Mouse (Mus musculus) MEL (cell line): ENCODE measurements at regions not wholly inside any gene's neighbourhood (a gene's known extent, or its start where the extent isn't known, plus 50 kb on each side); places are given as distances from the start of the nearest gene placed in this dataset.

ENCODE experiments used
- DNase-seq: peaks from one replicate; pipeline ENCODE4 v3.0.0; 2011; ENCODE audit warnings: low read depth, low spot score
- H3K27ac ChIP-seq: 2 replicates; pipeline ENCODE4 v1.5.1; 2012; ENCODE audit warnings: low read depth, mild to moderate bottlenecking, control low read depth, low read length, moderate library complexity; ENCODE audit not compliant: control insufficient read depth
- H3K27me3 ChIP-seq, 2 experiments: fragments of 150-350 bp in 1 of 2; sonication (generic) in 1 of 2; 2 replicates each; pipeline ENCODE4 v1.6.1; 2012; ENCODE audit warnings: low read length in 2 of 2, mild to moderate bottlenecking in 2 of 2, improper control_type of control experiment in 1 of 2, moderate library complexity in 1 of 2; ENCODE audit not compliant: insufficient read depth in 2 of 2, control insufficient read depth in 1 of 2
- H3K36me3 ChIP-seq, 2 experiments: 2 replicates each; pipeline ENCODE4 v1.6.1; 2012 to 2014; ENCODE audit warnings: low read length in 2 of 2, improper control_type of control experiment in 1 of 2, inconsistent platforms in 1 of 2, mild to moderate bottlenecking in 1 of 2; ENCODE audit not compliant: insufficient read depth in 2 of 2, control insufficient read depth in 1 of 2
- H3K4me1 ChIP-seq, 2 experiments: fragments of 150-350 bp in 1 of 2; sonication (generic) in 1 of 2; 2 replicates each; pipeline ENCODE4 v1.6.1; 2012; ENCODE audit warnings: low read length in 2 of 2, improper control_type of control experiment in 1 of 2, mild to moderate bottlenecking in 1 of 2; ENCODE audit not compliant: insufficient read depth in 2 of 2, control insufficient read depth in 1 of 2
- H3K4me3 ChIP-seq, 2 experiments: fragments of 150-350 bp in 1 of 2; sonication (generic) in 1 of 2; 2 replicates each; pipeline ENCODE4 v1.5.1; 2012; ENCODE audit warnings: low read depth in 2 of 2, low read length in 2 of 2, mild to moderate bottlenecking in 2 of 2, moderate library complexity in 2 of 2, control low read depth in 1 of 2, improper control_type of control experiment in 1 of 2; ENCODE audit not compliant: control insufficient read depth in 1 of 2, insufficient read depth in 1 of 2
- H3K79me2 ChIP-seq: 2 replicates; pipeline ENCODE4 v1.6.1; 2012; ENCODE audit warnings: mild to moderate bottlenecking, low read length, moderate library complexity; ENCODE audit not compliant: control insufficient read depth, poor library complexity, insufficient read depth
- H3K9ac ChIP-seq: 2 replicates; pipeline ENCODE4 v1.6.1; 2012; ENCODE audit warnings: low read depth, mild to moderate bottlenecking, control low read depth, low read length, moderate library complexity; ENCODE audit not compliant: control insufficient read depth, poor library complexity, severe bottlenecking
- H3K9me3 ChIP-seq: fragments of 150-350 bp; sonication (generic); replicated peaks from 2 replicates; pipeline ENCODE4 v1.6.1; 2012; ENCODE audit warnings: mild to moderate bottlenecking, low read length, improper control_type of control experiment, moderate library complexity; ENCODE audit not compliant: insufficient read depth
- BHLHE40 ChIP-seq: IDR thresholded peaks from 2 replicates; pipeline ENCODE4 v1.6.1; 2012; ENCODE audit warnings: low read depth, mild to moderate bottlenecking, inconsistent platforms, low read length, improper control_type of control experiment, borderline replicate concordance
- CHD1 ChIP-seq: IDR thresholded peaks from 2 replicates; pipeline ENCODE4 v1.6.1; 2012; ENCODE audit warnings: low read depth, mild to moderate bottlenecking, inconsistent platforms, low read length, improper control_type of control experiment
- CHD2 ChIP-seq: IDR thresholded peaks from 2 replicates; pipeline ENCODE4 v1.6.1; 2011; ENCODE audit warnings: low read length, improper control_type of control experiment
- EP300 ChIP-seq, 2 experiments: IDR thresholded peaks; 2 replicates each; pipeline ENCODE4 v1.6.1; 2011; ENCODE audit warnings: improper control_type of control experiment in 2 of 2, low read length in 2 of 2, low read depth in 1 of 2, mild to moderate bottlenecking in 1 of 2
- ETS1 ChIP-seq: IDR thresholded peaks from 2 replicates; pipeline ENCODE4 v1.6.1; 2012; ENCODE audit warnings: low read depth, mild to moderate bottlenecking, inconsistent platforms, low read length, improper control_type of control experiment, moderate library complexity
- GABPA ChIP-seq: IDR thresholded peaks from 2 replicates; pipeline ENCODE4 v1.6.1; 2012; ENCODE audit warnings: low read depth, mild to moderate bottlenecking, inconsistent platforms, low read length, improper control_type of control experiment, moderate library complexity
- HCFC1 ChIP-seq: IDR thresholded peaks from 2 replicates; pipeline ENCODE4 v1.6.1; 2012; ENCODE audit warnings: low read depth, mild to moderate bottlenecking, inconsistent platforms, low read length, improper control_type of control experiment, moderate library complexity
- KAT2A ChIP-seq: conservative IDR thresholded peaks from 2 replicates; pipeline ENCODE4 v1.6.1; 2012; ENCODE audit warnings: low read depth, low read length, improper control_type of control experiment, inconsistent platforms
- MAFK ChIP-seq: IDR thresholded peaks from 2 replicates; pipeline ENCODE4 v1.6.1; 2011; ENCODE audit warnings: low read depth, mild to moderate bottlenecking, low read length, improper control_type of control experiment, borderline replicate concordance
- MXI1 ChIP-seq: IDR thresholded peaks from 2 replicates; pipeline ENCODE4 v1.6.1; 2011; ENCODE audit warnings: mild to moderate bottlenecking, low read depth, low read length, improper control_type of control experiment
- NELFE ChIP-seq: IDR thresholded peaks from 2 replicates; pipeline ENCODE4 v1.6.1; 2011; ENCODE audit warnings: low read depth, low read length, improper control_type of control experiment
- NRF1 ChIP-seq: IDR thresholded peaks from 2 replicates; pipeline ENCODE4 v1.6.1; 2014; ENCODE audit warnings: low read depth, mild to moderate bottlenecking, inconsistent platforms, low read length, improper control_type of control experiment, moderate library complexity; ENCODE audit not compliant: poor library complexity, insufficient read depth, severe bottlenecking
- POLR2AphosphoS2 ChIP-seq: IDR thresholded peaks from 2 replicates; pipeline ENCODE4 v1.6.1; 2011; ENCODE audit warnings: low read length, improper control_type of control experiment
- RCOR1 ChIP-seq: IDR thresholded peaks from 2 replicates; pipeline ENCODE4 v1.6.1; 2012; ENCODE audit warnings: low read depth, mild to moderate bottlenecking, inconsistent platforms, low read length, improper control_type of control experiment
- TAL1 ChIP-seq: IDR thresholded peaks from 2 replicates; pipeline ENCODE4 v1.6.1; 2012; ENCODE audit warnings: mild to moderate bottlenecking, inconsistent platforms, low read length, moderate library complexity, mixed read lengths
- TBP ChIP-seq: IDR thresholded peaks from 2 replicates; pipeline ENCODE4 v1.8.0; 2011; ENCODE audit warnings: low read depth, low read length, improper control_type of control experiment
- ZC3H11A ChIP-seq: IDR thresholded peaks from 2 replicates; pipeline ENCODE4 v1.6.1; 2012; ENCODE audit warnings: low read depth, mild to moderate bottlenecking, inconsistent platforms, low read length, improper control_type of control experiment
- ZNF384 ChIP-seq: IDR thresholded peaks from 2 replicates; pipeline ENCODE4 v1.6.1; 2012; ENCODE audit warnings: low read depth, mild to moderate bottlenecking, inconsistent platforms, low read length, improper control_type of control experiment

DNA sequence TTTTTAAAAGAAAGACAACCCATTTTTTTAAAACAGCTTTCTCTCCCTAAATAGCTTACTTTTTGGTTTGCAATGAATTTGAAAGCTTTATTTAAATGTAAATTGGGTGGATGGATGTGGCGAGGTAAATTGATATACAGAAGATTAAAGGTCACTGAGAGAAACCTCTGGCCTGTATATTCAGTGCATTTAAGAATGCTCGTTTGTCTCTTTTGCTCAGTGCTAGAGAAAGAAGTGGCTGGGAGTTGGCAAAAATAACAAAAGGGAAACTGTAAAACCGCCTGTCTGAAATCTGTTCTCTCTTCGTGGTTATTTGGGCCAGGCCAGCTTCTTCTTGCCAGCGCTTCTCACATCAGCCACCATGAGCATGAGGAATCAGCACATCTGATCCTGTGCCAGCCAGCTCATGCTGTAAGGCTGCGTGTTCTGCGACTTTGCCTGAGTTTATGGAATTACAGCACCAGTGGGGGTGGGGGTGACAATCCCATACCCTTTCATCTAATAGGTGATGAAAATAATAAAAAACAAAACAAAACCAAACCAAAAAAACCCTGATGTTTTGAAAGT, 62.7 kb upstream of the Cul1 start:
- TF ChIP-seq TBP (no peak), MAFK (no peak), GABPA (no peak), ETS1 (no peak), NRF1 (no peak), BHLHE40 (no peak), HCFC1 (no peak), NELFE (no peak), CHD2 (no peak), ZC3H11A (no peak), MXI1 (no peak), TAL1 (no peak), EP300 (IDR thresholded peaks at IDR 0.05; ENCODE audit: low read depth in 1 of 2, low read length in 2 of 2) (no peak), KAT2A (no peak), POLR2AphosphoS2 (no peak), ZNF384 (no peak), CHD1 (no peak)
- H3K4me3 ChIP-seq = no peak overlapping the region
- H3K9me3 ChIP-seq = no peaks in the 10 kb centered on the region
- H3K27ac ChIP-seq = no peak overlapping the region
- no peak for DNase-seq
- H3K9ac ChIP-seq = no peak overlapping the region
- H3K79me2 ChIP-seq = no peaks in the 10 kb centered on the region
- H3K4me1 ChIP-seq = no peaks in the 10 kb centered on the region
- H3K36me3 ChIP-seq = no peaks in the 10 kb centered on the region
- H3K27me3 ChIP-seq = peaks cover 5 to 8% of the 10 kb centered on the region in 2 experiments

DNA sequence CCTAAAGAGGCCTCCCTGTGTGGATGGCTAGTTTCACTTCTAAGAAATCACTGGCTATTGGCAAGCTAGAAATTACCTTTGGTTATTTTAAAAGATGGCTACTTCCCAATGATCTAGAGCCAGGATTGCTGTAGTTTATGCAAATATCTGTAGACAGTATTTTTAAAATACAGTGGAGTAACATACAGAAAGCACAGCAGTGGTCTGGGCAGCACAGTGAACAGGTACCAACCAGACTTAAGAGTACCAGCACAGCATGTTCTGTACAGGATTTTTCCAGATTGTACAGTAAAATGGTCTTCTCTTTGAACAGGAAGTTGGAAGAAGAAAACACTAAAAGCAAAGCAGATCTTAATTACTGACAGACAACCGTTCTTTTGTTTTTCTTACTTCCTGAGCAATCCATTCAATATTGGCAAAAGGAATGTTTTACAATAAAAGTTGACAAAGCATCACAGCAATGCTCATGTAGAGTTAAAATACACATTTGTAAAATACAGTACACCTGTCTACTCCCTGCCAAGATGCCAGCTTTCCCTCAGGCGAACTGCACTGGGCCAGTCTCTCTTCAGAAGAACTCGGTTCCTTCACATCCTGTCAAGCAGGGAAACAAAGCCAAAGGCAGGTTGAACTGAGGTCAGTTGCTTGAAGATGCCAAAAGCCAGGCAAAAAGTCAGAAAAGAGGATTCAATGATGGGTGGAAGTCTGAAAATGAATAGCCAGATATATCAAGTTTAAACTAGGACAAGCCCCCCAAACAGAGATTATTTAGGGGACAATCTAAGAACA, 62.0 kb upstream of the Cul1 start:
- Histone ChIP-seq H3K27me3 (peaks cover 5 to 8% of the 10 kb centered on the region in 2 experiments), H3K4me3 (no peak overlapping the region), H3K9me3 (no peaks in the 10 kb centered on the region), H3K4me1 (no peaks in the 10 kb centered on the region), H3K79me2 (no peaks in the 10 kb centered on the region), H3K9ac (no peak overlapping the region), H3K36me3 (no peaks in the 10 kb centered on the region), H3K27ac (no peak overlapping the region)
- TF ChIP-seq RCOR1 = no peak
- no peak for DNase-seq
